Mouse (Mus musculus): ENCODE data around the gene Hgd.

DNA sequence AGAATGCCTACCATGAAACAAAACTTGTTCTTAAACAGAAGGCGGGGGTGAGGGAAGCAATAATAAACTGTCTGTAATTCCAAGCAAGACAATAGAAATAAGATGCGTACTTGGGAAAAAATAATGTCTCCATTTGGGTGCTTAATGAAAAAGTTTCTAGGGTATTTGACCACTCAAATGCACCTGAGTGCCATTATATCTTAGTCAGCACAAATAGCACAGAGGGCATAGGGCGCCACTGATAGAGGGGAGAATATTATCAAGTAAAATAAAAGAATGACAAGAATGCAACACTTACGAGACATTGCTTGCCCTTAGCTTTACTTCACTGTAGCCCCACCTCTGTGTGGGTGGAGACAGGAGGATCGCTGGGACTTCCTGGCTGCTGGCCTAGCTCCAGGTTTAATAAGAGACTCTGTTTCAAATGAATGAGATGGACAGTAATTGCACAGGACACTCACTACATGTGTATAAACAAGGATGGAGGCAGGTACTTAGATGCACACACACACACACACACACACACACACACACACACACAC, 85.5 kb downstream of the Hgd start:
- TF ChIP-seq GATA1 (IDR thresholded peaks at IDR 0.05; ENCODE audit: low read length) (no peak), TAL1 (IDR thresholded peaks at IDR 0.05; ENCODE audit: low read length) (no peak)
